Mouse (Mus musculus) bone marrow, adult 2 months (tissue): ENCODE measurements around the gene Sbpl.

Source experiments
- CTCF ChIP-seq: fragments of 200-500 bp; IDR thresholded peaks from 2 replicates; pipeline ENCODE4 v1.5.1; 2011; ENCODE audit warnings: low read length, control low read depth; ENCODE audit not compliant: control insufficient read depth, insufficient read depth
- POLR2A ChIP-seq: fragments of 200-500 bp; IDR thresholded peaks from 2 replicates; pipeline ENCODE4 v1.6.1; 2011; ENCODE audit warnings: low read depth, mild to moderate bottlenecking, control low read depth, low read length, borderline replicate concordance; ENCODE audit not compliant: control insufficient read depth

GRCm38 (mm10) chr17:23949068-23949467, 6.0 kb downstream of the Sbpl start:
- TF ChIP-seq CTCF = no peak
- no peak for TF ChIP-seq POLR2A
